Mouse (Mus musculus) brain, embryonic 14.5 days (tissue): ENCODE results near the gene Aox1. TPM values are rescaled to one million over a fixed set of nuclear protein-coding genes. Genes with fewer than 3 reads are reported as not detected.

Source experiments
- DNase-seq: peaks from one replicate; pipeline ENCODE4 v3.0.0-alpha.2; 2011; ENCODE audit warnings: low read depth
- CTCF ChIP-seq: fragments of 200-500 bp; IDR thresholded peaks from 2 replicates; pipeline ENCODE4 v1.5.1; 2012; ENCODE audit warnings: inconsistent platforms, mild to moderate bottlenecking, moderate library complexity, borderline replicate concordance; ENCODE audit not compliant: insufficient read depth, insufficient read length; ENCODE audit errors: extremely low read depth
- POLR2A ChIP-seq: fragments of 200-500 bp; IDR thresholded peaks from 2 replicates; pipeline ENCODE4 v1.6.1; 2012; ENCODE audit warnings: mild to moderate bottlenecking, inconsistent platforms, borderline replicate concordance; ENCODE audit not compliant: poor library complexity, insufficient read depth, insufficient read length, severe bottlenecking; ENCODE audit errors: extremely low read depth
- polyA plus RNA-seq: library from polyadenylated mRNA; depleted of rRNA; stranded (reverse); fragments of >200 nt; gene quantifications from 2 replicates; pipeline ENCODE4 v1.2.3, GENCODE M21; 2012

The Aox1 gene
- polyA plus RNA-seq, 1 experiment: 0.44 TPM

- DNase-seq: no peak
- TF ChIP-seq CTCF: no peak
- TF ChIP-seq POLR2A: no peak
These were observed 60.5 kb downstream of the Aox1 start for GRCm38 (mm10) chr1:58090191-58090590.

- TF ChIP-seq POLR2A (no peak), CTCF (no peak)
- DNase-seq: no peak
These were observed 61.5 kb downstream of the Aox1 start for GRCm38 (mm10) chr1:58091213-58091612.

- no peak for DNase-seq
- TF ChIP-seq POLR2A (no peak), CTCF (no peak)
These were observed 62.3 kb downstream of the Aox1 start for GRCm38 (mm10) chr1:58091992-58092560.

- no peak for DNase-seq
- TF ChIP-seq POLR2A (no peak), CTCF (no peak)
These were observed 67.6 kb downstream of the Aox1 start for GRCm38 (mm10) chr1:58097338-58097737.

- no peak for DNase-seq
- no peak for TF ChIP-seq POLR2A
- no peak for TF ChIP-seq CTCF
These were observed 69.4 kb downstream of the Aox1 start for GRCm38 (mm10) chr1:58099119-58099518.

GRCm38 (mm10) chr1:58101531-58102146 lies 71.9 kb downstream of the Aox1 start:
- TF ChIP-seq POLR2A (no peak), CTCF (no peak)
- DNase-seq: no peak

- no peak for TF ChIP-seq CTCF
- no peak for TF ChIP-seq POLR2A
- DNase-seq: no peak
These were observed 72.8 kb downstream of the Aox1 start for GRCm38 (mm10) chr1:58102494-58102893.

- DNase-seq: no peak
- TF ChIP-seq CTCF: no peak
- TF ChIP-seq POLR2A: no peak
These were observed 76.0 kb downstream of the Aox1 start for GRCm38 (mm10) chr1:58105685-58106084.

- TF ChIP-seq POLR2A (no peak), CTCF (no peak)
- no peak for DNase-seq
These were observed 77.3 kb downstream of the Aox1 start for GRCm38 (mm10) chr1:58107066-58107465.

GRCm38 (mm10) chr1:58110241-58110640 lies 80.5 kb downstream of the Aox1 start:
- TF ChIP-seq POLR2A: no peak
- TF ChIP-seq CTCF: no peak
- no peak for DNase-seq

- DNase-seq: no peak
These were observed 81.6 kb downstream of the Aox1 start for GRCm38 (mm10) chr1:58111315-58111714.

GRCm38 (mm10) chr1:58112880-58113279 lies 83.1 kb downstream of the Aox1 start, which contains the start of gene Aox3:
TSS of gene Aox3 (plus strand) at chr1:58113130.
- TF ChIP-seq POLR2A (no peak), CTCF (peak; percentile 89)
- DNase-seq: peak; percentile 88

More at GRCm38 (mm10) chr1:58111315-58111714, 81.6 kb downstream of the Aox1 start:
- no peak for TF ChIP-seq CTCF
- TF ChIP-seq POLR2A: no peak
